Mouse (Mus musculus) hindbrain, embryonic 12.5 days (tissue): Measurements from ENCODE around the gene Mapk7. TPM values are rescaled to one million over a fixed set of nuclear protein-coding genes. Genes with fewer than 3 reads are reported as not detected.

Source experiments
- ATAC-seq: fragments of 200-750 bp; cut with Nextera tagmentation; 2 replicates; pipeline ENCODE4 v1.8.0; 2017; ENCODE audit warnings: moderate TSS enrichment; ENCODE audit not compliant: low FRiP score
- H3K27ac ChIP-seq: fragments of 300-500 bp; sonication (generic); 2 replicates; pipeline ENCODE4 v1.5.1; 2016; ENCODE audit warnings: mild to moderate bottlenecking
- H3K27me3 ChIP-seq: fragments of 300-500 bp; sonication (generic); 2 replicates; pipeline ENCODE4 v1.6.1; 2016; ENCODE audit warnings: mild to moderate bottlenecking
- H3K36me3 ChIP-seq: fragments of 300-500 bp; sonication (generic); 2 replicates; pipeline ENCODE4 v1.6.1; 2016; ENCODE audit warnings: mild to moderate bottlenecking
- H3K4me1 ChIP-seq: fragments of 300-500 bp; sonication (generic); 2 replicates; pipeline ENCODE4 v1.6.1; 2016
- H3K4me2 ChIP-seq: fragments of 300-500 bp; sonication (generic); replicated peaks from 2 replicates; pipeline ENCODE4 v1.6.1; 2016; ENCODE audit warnings: mild to moderate bottlenecking
- H3K4me3 ChIP-seq: fragments of 300-500 bp; sonication (generic); 2 replicates; pipeline ENCODE4 v1.5.1; 2016; ENCODE audit warnings: mild to moderate bottlenecking
- H3K9ac ChIP-seq: fragments of 300-500 bp; sonication (generic); 2 replicates; pipeline ENCODE4 v1.6.1; 2016; ENCODE audit warnings: mild to moderate bottlenecking, moderate library complexity
- H3K9me3 ChIP-seq: fragments of 300-500 bp; sonication (generic); replicated peaks from 2 replicates; pipeline ENCODE4 v1.6.1; 2016; ENCODE audit warnings: mild to moderate bottlenecking
- WGBS: fragments of 180-500 bp; shearing (Covaris S2); methylation state at CpG from one replicate; pipeline ENCODE4 v1.1.7; 2016; 5-methylcytosine and 5-hydroxymethylcytosine counted together
- polyA plus RNA-seq: library from polyadenylated mRNA; unstranded; fragments of >200 nt; fragmentation: Nextera tagmentation; extraction: Ambion mirVana; gene quantifications from 2 replicates; pipeline ENCODE4 v1.2.1, GENCODE M21; 2016

The Mapk7 gene
- polyA plus RNA-seq, 1 experiment from 2014 or later = 94.9 TPM

DNA sequence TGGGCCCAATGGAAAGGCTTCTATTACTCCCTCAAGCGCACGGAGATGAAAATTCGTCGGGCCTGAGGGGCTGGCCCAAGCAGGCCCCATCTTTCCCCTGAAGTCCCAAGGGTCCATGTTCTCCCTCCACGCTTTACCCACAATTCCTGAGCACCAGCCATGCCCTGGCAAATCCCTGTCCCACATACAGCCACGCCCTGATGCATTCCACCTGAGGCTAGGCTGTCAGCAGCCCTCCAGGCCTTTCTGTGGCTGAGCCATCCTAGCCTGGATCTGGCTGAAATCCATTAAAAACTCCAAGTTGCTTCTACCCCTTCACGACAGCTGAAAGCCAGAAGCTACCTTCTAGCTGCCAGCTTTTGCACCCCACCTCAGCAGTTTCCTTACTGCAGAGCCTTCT, 6.3 kb downstream of the Mapk7 start:
- WGBS = 88% methylated on average over 7 of the region's 7 CpGs
- no peak for ATAC-seq

DNA sequence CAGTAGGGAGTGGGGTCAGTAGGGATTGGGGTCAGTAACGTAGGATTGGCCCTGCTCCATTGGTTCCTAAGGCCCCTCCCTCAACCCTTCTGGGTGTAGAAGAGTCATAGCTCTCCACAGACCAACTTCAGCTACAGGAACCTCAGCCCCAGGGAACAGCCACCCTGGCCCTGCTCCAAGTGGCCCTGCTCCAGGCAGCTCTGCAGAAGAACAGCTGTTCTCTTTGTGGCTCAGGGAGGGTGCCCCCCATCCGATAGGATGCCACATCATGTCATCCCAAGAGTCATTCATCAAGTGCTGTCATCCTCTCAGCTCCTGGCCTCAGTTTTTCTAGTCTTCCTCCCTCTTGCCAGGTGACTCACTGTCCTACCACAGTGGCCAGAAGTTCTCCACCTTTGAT, 6.8 kb downstream of the Mapk7 start:
- peaks cover 73% of the 10 kb centered on the region for H3K4me1 ChIP-seq
- ATAC-seq = 0 out of 2 replicates have a peak, but pooled peaks have one; percentile 29
- H3K27me3 ChIP-seq = no peaks in the 10 kb centered on the region
- no peak overlapping the region for H3K4me3 ChIP-seq
- peaks cover 49% of the 10 kb centered on the region for H3K36me3 ChIP-seq
- 48% methylated on average over 1 of the region's 2 CpGs for WGBS
- H3K27ac ChIP-seq = peak overlapping the region; percentile 9; the same call in 1 of the 2 replicates
- peak overlapping the region; percentile 48 for H3K4me2 ChIP-seq
- no peak overlapping the region for H3K9ac ChIP-seq
- no peaks in the 10 kb centered on the region for H3K9me3 ChIP-seq

More for the DNA sequence above, 6.3 kb downstream of the Mapk7 start:
- H3K27me3 ChIP-seq = no peaks in the 10 kb centered on the region
- no peaks in the 10 kb centered on the region for H3K9me3 ChIP-seq
- H3K36me3 ChIP-seq = peaks cover 52% of the 10 kb centered on the region
- no peak overlapping the region for H3K4me2 ChIP-seq
- 0 out of 2 replicates have a peak overlapping the region, but pooled peaks have one; percentile 9 for H3K27ac ChIP-seq
- no peak overlapping the region for H3K4me3 ChIP-seq
- peaks cover 78% of the 10 kb centered on the region for H3K4me1 ChIP-seq
- H3K9ac ChIP-seq = no peak overlapping the region

DNA sequence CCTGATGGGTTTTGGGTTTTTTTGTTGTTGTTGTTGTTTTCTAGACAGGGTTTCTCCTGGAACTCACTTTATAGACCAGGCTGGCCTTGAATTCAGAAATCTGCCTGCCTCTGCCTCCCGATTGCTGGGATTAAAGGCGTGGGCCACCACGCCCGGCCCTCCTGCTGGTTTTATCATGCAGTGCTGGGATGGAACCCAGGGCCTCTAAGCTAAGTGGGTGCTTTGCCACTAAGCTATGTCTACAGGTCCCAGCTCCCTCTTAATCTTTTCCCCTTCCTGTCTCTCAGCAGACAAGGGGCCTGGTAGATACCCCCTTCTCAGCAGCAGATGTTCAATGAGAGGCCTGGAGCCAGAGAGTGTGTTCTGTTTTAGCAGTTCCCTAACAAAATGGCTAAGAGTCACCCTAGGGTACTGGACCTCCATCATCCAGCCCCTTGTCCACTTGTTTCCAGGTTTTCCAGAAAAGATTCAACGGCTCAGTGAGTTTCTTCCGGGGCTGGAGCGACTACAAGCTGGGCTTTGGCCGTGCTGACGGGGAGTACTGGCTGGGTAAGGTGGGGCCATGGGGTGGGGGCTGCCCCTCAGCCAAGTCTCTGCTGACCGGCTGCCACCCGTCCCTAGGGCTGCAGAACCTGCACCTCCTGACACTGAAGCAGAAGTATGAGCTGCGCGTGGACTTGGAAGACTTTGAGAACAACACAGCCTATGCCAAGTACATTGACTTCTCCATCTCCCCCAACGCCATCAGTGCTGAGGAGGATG, 7.6 kb downstream of the Mapk7 start:
- Histone ChIP-seq H3K27ac (peak overlapping the region; percentile 98), H3K4me1 (peaks cover 71% of the 10 kb centered on the region), H3K27me3 (no peaks in the 10 kb centered on the region), H3K9ac (no peak overlapping the region), H3K4me2 (peak overlapping the region; percentile 48), H3K4me3 (peak overlapping the region; percentile 26), H3K9me3 (no peaks in the 10 kb centered on the region), H3K36me3 (peaks cover 42% of the 10 kb centered on the region)
- no peak for ATAC-seq
- 88% methylated on average over 14 of the region's 14 CpGs for WGBS

DNA sequence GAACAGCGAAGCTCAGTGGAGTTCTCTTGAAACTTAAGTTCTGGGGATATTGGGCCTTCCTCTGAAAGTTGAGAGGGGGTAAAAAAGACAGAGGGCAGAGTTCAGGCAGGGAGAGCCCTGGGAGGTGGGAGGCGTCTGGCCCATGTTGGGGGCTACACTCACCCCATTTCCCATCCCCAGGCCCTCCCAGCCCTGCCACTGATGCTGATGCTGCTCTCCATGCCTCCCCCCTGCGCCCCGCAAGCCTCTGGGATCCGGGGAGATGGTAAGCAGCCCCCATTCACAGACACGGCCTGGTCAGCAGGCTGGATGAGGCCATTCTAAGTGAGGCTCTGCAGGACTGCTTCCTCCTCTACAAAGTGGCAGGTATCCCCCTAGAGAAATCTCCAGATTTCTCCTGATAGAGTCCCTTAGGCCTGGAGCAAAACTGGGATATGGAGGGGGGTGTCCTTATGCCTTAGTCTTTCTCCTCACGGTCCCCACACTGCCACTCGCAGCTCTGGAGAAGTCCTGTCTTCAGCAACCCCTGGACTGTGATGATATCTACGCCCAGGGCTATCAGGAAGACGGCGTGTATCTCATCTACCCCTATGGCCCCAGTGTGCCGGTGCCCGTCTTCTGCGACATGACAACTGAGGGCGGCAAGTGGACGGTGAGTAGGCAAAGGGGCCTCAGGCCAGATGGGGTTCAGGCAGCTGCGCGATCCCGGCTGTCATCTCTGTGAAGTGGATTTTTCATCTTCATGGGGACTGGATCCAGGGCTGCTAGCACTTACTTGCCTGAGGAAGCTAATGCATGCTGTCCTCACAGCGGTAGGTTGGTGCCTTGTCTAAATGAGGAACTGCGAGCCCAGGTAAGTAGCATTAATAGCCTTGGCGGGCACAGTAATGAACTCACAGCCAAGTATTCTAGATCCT, 8.4 kb downstream of the Mapk7 start:
- H3K9ac ChIP-seq = peak overlapping the region; percentile 39
- no peaks in the 10 kb centered on the region for H3K9me3 ChIP-seq
- H3K27ac ChIP-seq = peak overlapping the region; percentile 98
- peaks cover 71% of the 10 kb centered on the region for H3K4me1 ChIP-seq
- ATAC-seq = 0 out of 2 replicates have a peak, but pooled peaks have one; percentile 7
- WGBS = 46% methylated on average over 22 of the region's 22 CpGs
- no peaks in the 10 kb centered on the region for H3K27me3 ChIP-seq
- peaks cover 34% of the 10 kb centered on the region for H3K36me3 ChIP-seq
- peak overlapping the region; percentile 48 for H3K4me2 ChIP-seq
- H3K4me3 ChIP-seq = peak overlapping the region; percentile 26

DNA sequence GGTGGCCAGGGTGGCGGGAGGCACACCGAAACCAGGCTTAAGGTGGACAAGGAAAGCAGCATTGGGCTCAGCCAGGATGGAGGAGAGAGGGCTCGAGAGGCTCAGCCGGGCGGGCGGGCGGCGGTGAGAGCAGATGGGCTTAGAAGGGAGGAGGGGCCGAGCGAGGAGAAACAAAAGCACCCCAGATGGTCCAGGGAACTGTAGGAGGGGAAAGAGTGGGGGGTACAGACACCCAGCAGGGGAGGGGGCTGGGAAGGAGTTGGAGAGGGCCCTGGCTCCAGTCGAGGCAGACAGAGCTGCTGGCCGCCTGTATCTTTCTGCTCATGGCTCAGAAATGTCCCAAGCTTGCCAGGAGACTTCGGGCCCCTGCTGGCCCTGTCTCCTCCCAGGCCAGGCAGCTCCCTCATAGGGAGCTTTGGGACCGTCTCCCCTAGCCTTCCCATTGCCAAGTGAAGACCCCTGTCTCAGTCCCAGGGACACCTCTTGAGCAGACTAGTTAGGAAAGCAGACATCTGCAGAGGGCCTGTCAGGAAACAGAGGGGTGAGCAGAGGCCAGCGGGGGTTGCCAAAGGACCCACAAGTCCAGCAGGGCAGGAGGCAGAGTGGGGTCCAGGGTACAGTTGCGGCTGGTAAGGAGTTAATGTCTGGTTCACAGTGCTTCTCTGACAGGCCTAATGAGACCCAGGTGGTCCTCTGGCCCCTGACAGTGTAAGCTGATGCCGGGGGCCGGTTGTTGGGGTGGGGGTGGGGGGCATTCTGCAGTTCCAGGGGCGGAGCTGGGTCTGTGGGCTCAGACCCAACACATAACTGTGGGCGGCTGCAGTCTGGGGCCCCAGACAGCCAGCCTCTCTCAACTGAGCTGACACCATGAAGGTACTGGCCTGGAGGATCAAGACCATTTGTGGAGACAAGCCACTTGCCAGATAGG, 9.3 kb downstream of the Mapk7 start, which contains the start of gene Mfap4:
TSS of gene Mfap4 (plus strand) at position 819 of the 928 bp plus-strand sequence.
- Histone ChIP-seq H3K4me1 (peaks cover 61% of the 10 kb centered on the region), H3K4me3 (peak within 1 kb of the TSS; percentile 26), H3K4me2 (peak within 1 kb of the TSS; percentile 48), H3K27me3 (no peaks in the 10 kb centered on the region), H3K9me3 (no peaks in the 10 kb centered on the region), H3K36me3 (peaks cover 25% of the 10 kb centered on the region), H3K27ac (peak within 1 kb of the TSS; percentile 98), H3K9ac (peak within 1 kb of the TSS; percentile 50)
- ATAC-seq = peak; percentile 80
- WGBS = 3% methylated on average over 20 of the region's 20 CpGs

DNA sequence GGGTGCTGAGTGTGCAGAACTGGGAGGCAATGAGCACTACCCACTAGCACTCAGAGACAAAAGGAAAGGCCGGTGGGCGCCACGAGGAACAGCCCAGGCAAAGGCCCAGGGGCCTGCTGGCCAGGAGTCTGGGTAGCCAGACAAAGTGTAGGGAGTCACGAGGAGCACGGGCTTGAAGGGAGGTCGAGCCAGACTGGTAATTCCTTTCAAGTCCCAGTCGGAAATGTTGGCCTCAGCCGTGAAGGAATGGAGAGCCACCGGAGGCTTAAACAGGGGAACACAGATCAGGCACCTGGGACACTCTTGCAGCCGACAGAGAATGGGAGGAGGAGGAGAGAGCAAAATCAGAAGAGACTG, 10.0 kb downstream of the Mapk7 start:
- Histone ChIP-seq H3K4me3 (peak overlapping the region; percentile 26; the same call in 1 of the 2 replicates), H3K4me2 (peak overlapping the region; percentile 48), H3K4me1 (peaks cover 55% of the 10 kb centered on the region), H3K9me3 (no peaks in the 10 kb centered on the region), H3K27ac (peak overlapping the region; percentile 98), H3K9ac (peak overlapping the region; percentile 50; the same call in 1 of the 2 replicates), H3K27me3 (no peaks in the 10 kb centered on the region), H3K36me3 (peaks cover 18% of the 10 kb centered on the region)
- ATAC-seq = 0 out of 2 replicates have a peak, but pooled peaks have one; percentile 10
- 14% methylated on average over 10 of the region's 10 CpGs for WGBS

DNA sequence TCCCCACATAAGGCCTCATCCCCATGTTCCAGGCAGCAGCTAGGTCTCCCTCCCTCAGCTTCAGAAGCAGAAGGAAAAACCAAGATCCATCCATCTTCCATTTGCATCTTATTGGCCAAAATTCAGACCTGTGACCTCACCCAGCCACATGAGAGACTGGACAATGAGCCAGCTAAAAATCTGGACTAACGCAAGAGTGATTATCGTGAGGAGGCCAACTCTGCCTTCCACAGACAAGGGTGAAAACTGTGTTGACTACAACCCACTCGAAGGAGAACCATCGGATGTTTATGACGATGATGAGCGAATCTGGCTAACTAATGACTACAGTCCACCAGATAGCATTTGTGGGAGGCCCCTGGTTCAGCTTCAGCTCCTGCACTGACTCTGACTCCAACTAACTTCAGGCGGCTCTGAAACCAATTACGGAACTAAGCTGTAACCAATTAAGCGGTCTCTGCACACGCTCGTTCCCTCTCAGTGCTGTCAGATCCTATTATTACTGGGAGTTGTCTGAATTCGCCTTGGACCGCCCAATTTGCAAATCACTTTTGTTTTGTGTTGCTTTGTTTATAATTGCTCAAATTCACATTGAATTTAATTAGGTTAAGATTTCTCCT, 10.9 kb downstream of the Mapk7 start:
- 64% methylated on average over 13 of the region's 13 CpGs for WGBS
- no peak overlapping the region for H3K4me2 ChIP-seq
- peak overlapping the region; percentile 98 for H3K27ac ChIP-seq
- no peak overlapping the region for H3K9ac ChIP-seq
- H3K4me1 ChIP-seq = peaks cover 48% of the 10 kb centered on the region
- H3K36me3 ChIP-seq = peaks cover 9% of the 10 kb centered on the region
- no peak overlapping the region for H3K4me3 ChIP-seq
- no peak for ATAC-seq
- no peaks in the 10 kb centered on the region for H3K27me3 ChIP-seq
- H3K9me3 ChIP-seq = no peaks in the 10 kb centered on the region

DNA sequence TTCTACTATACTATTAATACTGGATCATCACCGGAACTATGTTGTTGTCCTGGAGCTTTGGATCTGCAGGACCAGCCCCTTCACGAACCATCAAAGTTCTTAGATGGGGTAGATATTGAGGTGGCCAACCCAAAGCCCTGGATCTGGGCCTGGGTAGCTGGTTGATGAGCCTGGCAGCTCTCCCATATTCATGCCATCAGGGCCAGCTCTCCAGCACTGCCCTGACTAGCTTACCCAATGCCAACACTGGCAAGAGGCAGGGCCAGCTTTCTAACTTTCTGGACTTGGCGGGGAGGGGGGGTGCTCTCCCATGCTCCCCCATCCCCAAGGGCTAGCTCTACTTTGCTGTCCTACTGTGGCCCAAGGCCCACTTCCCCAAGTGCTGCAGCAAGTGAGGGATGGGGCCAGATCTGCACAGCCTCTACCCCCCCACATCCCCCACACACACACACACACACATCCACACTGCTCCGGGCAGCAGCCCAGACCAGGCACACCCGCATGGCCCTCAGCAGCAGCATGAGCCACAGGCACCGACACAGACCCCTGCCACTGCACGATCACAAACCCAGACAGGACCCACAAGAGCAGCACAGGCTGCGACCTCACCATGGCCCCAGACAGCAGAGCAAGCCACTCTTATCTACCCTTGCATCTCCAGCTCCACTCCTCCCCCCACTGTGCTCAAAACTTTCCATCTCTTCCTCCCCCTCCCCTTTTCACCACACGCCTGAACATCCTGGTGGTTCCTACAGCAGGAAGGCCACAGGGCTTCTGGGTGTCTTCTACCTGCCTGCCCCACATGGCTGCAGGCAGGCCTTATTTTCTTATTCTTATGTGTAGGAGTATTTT, 12.7 kb downstream of the Mapk7 start:
- Histone ChIP-seq H3K27me3 (no peaks in the 10 kb centered on the region), H3K4me3 (no peak overlapping the region), H3K4me2 (no peak overlapping the region), H3K9me3 (no peaks in the 10 kb centered on the region), H3K4me1 (peaks cover 40% of the 10 kb centered on the region), H3K27ac (no peak overlapping the region), H3K9ac (no peak overlapping the region), H3K36me3 (no peaks in the 10 kb centered on the region)
- ATAC-seq = no peak
- 71% methylated on average over 9 of the region's 9 CpGs for WGBS

DNA sequence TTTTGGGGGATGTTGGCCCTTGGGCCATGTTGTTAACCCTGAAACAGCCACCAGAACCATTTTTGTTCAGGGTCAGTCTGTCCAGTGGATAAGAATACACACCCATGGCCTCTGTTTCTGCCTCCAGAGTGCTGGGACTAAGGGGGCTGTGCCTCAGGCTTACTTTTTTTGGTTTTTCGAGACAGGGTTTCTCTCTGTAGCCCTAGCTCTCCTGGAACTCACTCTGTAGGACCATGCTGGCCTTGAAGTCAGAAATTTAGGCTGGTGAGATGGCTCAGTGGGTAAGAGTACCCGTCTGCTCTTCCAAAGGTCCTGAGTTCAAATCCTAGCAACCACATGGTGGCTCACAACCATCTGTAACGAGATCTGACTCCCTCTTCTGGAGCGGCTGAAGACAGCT, 15.4 kb downstream of the Mapk7 start:
- 93% methylated on average over 4 of the region's 4 CpGs for WGBS
- ATAC-seq = no peak
- no peaks in the 10 kb centered on the region for H3K27me3 ChIP-seq

DNA sequence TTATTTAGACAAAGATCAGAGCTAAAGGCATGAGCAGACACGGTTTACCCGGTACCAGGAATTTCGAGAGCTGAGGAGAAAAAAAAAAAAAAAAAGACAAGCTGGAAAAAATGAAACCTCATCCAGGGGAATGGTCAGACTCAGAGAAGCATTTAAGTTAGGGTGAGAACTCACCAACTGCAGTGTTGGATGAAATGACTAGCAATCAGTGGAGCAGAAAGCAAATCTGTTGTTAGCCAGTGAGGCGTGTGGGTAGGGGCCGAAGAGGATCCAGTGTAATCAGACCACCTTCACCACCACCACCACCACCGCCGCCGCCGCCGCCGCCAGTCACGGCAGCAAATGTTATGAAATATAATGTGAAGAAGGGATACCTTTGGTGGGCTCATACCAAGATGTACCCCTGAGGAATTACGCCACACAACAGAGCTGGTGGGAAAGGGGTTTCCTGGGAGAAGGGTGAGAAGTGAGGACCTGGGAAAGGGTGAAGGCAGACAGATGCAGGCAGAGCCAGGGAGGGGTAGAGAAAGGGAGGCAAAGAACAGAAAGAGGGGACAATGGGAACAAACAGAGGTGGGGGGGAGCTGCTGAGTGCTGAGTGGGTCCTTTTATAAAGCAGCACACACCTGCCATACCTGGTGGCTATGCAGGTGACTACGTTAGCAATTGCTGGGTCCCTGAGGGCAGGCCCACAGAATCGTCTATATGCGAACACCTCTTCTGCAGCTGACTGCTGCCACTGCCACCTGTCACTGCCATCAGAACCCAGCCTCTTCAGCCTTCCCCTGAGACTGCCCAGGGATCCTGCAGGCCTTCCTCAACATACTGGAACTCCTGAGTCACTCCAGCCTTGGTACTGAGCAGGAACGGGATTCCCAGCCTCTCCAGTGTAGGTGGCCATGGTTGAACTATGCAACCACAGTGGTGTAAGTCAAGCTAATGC, 16.4 kb downstream of the Mapk7 start:
- WGBS = 49% methylated on average over 17 of the region's 17 CpGs
- no peak overlapping the region for H3K4me3 ChIP-seq
- H3K4me1 ChIP-seq = peaks cover 15% of the 10 kb centered on the region
- H3K27ac ChIP-seq = no peak overlapping the region
- H3K27me3 ChIP-seq = no peaks in the 10 kb centered on the region
- no peak for ATAC-seq
- no peaks in the 10 kb centered on the region for H3K36me3 ChIP-seq
- no peaks in the 10 kb centered on the region for H3K9me3 ChIP-seq
- no peak overlapping the region for H3K9ac ChIP-seq
- H3K4me2 ChIP-seq = peak overlapping the region; percentile 24; the same call in 1 of the 2 replicates

More for the DNA sequence above, 15.4 kb downstream of the Mapk7 start:
- Histone ChIP-seq H3K4me1 (peaks cover 15% of the 10 kb centered on the region), H3K4me3 (no peak overlapping the region), H3K36me3 (no peaks in the 10 kb centered on the region), H3K4me2 (no peak overlapping the region), H3K27ac (no peak overlapping the region), H3K9ac (no peak overlapping the region), H3K9me3 (no peaks in the 10 kb centered on the region)
